Mouse (Mus musculus) neural tube, embryonic 14.5 days (tissue): ENCODE results near the gene Fnip1. TPM values are rescaled to one million over a fixed set of nuclear protein-coding genes. Genes with fewer than 3 reads are reported as not detected.

Experiments used
- ATAC-seq: fragments of 200-750 bp; cut with Nextera tagmentation; 2 replicates; pipeline ENCODE4 v1.8.0; 2017; ENCODE audit warnings: low read depth, mild to moderate bottlenecking, moderate TSS enrichment, moderate library complexity
- H3K27ac ChIP-seq: fragments of 300-500 bp; sonication (generic); 2 replicates; pipeline ENCODE4 v1.5.1; 2014; ENCODE audit warnings: low read depth, mild to moderate bottlenecking, control low read depth, low read length, moderate library complexity, mixed read lengths
- H3K27me3 ChIP-seq: fragments of 300-500 bp; sonication (generic); 2 replicates; pipeline ENCODE4 v1.6.1; 2014; ENCODE audit warnings: low read length; ENCODE audit not compliant: control insufficient read depth, insufficient read depth
- H3K36me3 ChIP-seq: fragments of 300-500 bp; sonication (generic); 2 replicates; pipeline ENCODE4 v1.6.1; 2014; ENCODE audit warnings: low read length, mixed read lengths; ENCODE audit not compliant: control insufficient read depth, insufficient read depth
- H3K4me1 ChIP-seq: fragments of 300-500 bp; sonication (generic); 2 replicates; pipeline ENCODE4 v1.6.1; 2014; ENCODE audit warnings: low read length; ENCODE audit not compliant: control insufficient read depth, insufficient read depth
- H3K4me2 ChIP-seq: fragments of 300-500 bp; sonication (generic); 2 replicates; pipeline ENCODE4 v1.6.1; 2014; ENCODE audit warnings: mild to moderate bottlenecking, low read depth, low read length, control low read depth
- H3K4me3 ChIP-seq: fragments of 300-500 bp; sonication (generic); 2 replicates; pipeline ENCODE4 v1.5.1; 2014; ENCODE audit warnings: low read depth, low read length, control low read depth, mixed read lengths
- H3K9ac ChIP-seq: fragments of 300-500 bp; sonication (generic); replicated peaks from 2 replicates; pipeline ENCODE4 v1.6.1; 2014; ENCODE audit warnings: low read depth, mild to moderate bottlenecking, control low read depth, low read length, mixed read lengths
- H3K9me3 ChIP-seq: fragments of 300-500 bp; sonication (generic); 2 replicates; pipeline ENCODE4 v1.6.1; 2016; ENCODE audit warnings: low read length; ENCODE audit not compliant: control insufficient read depth
- WGBS: fragments of 180-500 bp; shearing (Covaris S2); extraction: QIAGEN DNeasy Blood & Tissue Kit; methylation state at CpG from one replicate; pipeline ENCODE4 v1.1.7; 2014; 5-methylcytosine and 5-hydroxymethylcytosine counted together
- polyA plus RNA-seq: library from polyadenylated mRNA; unstranded; fragments of >200 nt; fragmentation: Nextera tagmentation; extraction: Ambion mirVana; gene quantifications from 2 replicates; pipeline ENCODE4 v1.2.1, GENCODE M21; 2014

The Fnip1 gene
- polyA plus RNA-seq, 1 experiment from 2014 or later = 15.2 TPM

DNA sequence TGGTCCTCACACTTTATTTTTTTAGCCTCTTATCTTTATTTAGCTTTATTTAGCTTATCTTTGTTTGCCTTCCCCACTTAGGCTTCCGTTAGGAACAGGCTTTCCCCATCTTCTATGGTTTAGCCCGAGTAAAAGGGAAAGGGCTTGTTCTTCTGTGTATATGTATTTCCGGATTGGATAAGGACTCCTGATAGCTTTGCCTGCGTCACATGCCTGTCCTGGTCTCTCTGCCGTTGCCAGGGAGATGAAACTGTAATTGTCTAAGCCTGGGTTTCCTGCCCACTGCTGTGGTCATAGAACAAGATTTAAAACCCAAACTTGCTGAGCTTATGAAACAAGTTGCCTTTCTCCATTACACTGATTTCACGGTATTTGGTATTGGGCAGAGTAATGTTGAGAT is 25.0 kb upstream of the Fnip1 start:
- no peaks in the 10 kb centered on the region for H3K36me3 ChIP-seq
- H3K9me3 ChIP-seq = no peaks in the 10 kb centered on the region
- no peak overlapping the region for H3K4me3 ChIP-seq
- no peak overlapping the region for H3K9ac ChIP-seq
- no peak for ATAC-seq
- H3K27me3 ChIP-seq = no peaks in the 10 kb centered on the region
- 37% methylated on average over 6 of the region's 6 CpGs for WGBS
- no peak overlapping the region for H3K4me2 ChIP-seq
- no peak overlapping the region for H3K27ac ChIP-seq
- H3K4me1 ChIP-seq = no peaks in the 10 kb centered on the region

DNA sequence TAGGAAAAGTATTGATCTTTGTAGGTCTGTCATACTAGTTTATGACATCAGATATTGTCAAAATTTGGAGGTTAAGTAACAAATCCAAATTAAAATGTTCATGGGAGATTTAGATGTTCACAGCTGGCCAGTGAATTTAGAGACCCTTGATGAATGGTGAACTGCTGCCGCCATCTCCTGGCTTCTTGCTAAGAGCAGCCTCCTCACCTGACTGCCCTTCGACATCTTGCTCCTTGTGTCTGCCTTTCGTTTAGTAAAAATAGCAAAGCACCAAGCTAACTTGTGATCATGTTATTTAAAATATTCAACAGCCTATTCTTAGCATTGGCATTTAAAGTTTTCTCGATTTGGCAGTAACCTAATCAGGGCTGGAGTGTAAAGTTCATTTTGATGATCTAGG is 15.0 kb upstream of the Fnip1 start:
- Histone ChIP-seq H3K9me3 (no peaks in the 10 kb centered on the region), H3K9ac (no peak overlapping the region), H3K27ac (no peak overlapping the region), H3K4me1 (no peaks in the 10 kb centered on the region), H3K27me3 (no peaks in the 10 kb centered on the region), H3K4me2 (no peak overlapping the region), H3K4me3 (no peak overlapping the region), H3K36me3 (no peaks in the 10 kb centered on the region)
- 87% methylated on average over 4 of the region's 4 CpGs for WGBS
- ATAC-seq = no peak

DNA sequence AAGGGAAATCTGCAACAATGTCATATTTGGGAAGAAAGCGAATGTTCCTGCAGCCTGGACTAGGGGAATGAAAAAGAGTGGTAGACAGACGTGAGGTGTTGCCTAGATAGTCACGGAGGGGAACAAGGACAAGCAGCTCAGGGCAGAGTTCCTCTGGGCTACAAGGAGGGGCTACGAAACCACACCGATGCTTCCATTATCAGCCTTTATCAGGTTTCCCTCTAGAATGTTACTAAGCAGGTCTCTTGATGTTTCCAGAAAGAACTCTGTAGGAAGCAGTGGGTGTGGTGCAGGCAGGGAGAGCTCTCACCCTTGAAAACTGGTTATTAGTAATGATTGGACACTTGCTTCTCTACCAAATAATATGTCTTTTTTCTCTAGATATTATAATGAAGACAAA is 11.7 kb upstream of the Fnip1 start:
- Histone ChIP-seq H3K4me2 (no peak overlapping the region), H3K4me3 (no peak overlapping the region), H3K27me3 (no peaks in the 10 kb centered on the region), H3K9ac (no peak overlapping the region), H3K9me3 (no peaks in the 10 kb centered on the region), H3K27ac (no peak overlapping the region), H3K36me3 (no peaks in the 10 kb centered on the region), H3K4me1 (0 out of 2 replicates have a peak, but pooled peaks cover 3% of the 10 kb centered on the region)
- ATAC-seq = no peak
- WGBS = 87% methylated on average over 5 of the region's 5 CpGs

DNA sequence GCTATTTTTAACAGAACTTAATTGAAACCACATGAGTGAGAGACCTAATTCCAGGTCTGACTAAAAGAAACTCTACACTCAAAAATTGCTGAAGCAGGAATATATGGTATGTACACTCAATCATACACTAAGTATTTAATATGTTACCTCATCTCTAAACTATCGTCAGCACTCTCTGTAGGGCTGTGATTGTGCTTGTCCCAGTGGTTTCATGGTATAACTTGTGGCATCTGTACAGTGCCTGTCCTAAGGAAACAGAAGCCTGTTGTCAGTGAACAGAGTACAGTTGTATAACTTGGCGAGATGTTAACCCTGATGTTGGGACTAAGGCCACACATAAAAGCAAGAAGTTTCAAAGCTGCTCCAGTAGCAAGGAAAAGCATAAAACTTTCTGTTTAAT is 10.9 kb upstream of the Fnip1 start:
- 65% methylated on average over 2 of the region's 2 CpGs for WGBS
- no peaks in the 10 kb centered on the region for H3K36me3 ChIP-seq
- H3K4me3 ChIP-seq = no peak overlapping the region
- no peak overlapping the region for H3K27ac ChIP-seq
- no peaks in the 10 kb centered on the region for H3K9me3 ChIP-seq
- H3K9ac ChIP-seq = no peak overlapping the region
- 0 out of 2 replicates have a peak, but pooled peaks cover 3% of the 10 kb centered on the region for H3K4me1 ChIP-seq
- H3K27me3 ChIP-seq = no peaks in the 10 kb centered on the region
- no peak overlapping the region for H3K4me2 ChIP-seq
- no peak for ATAC-seq

GRCm38 (mm10) chr11:54427695-54428352 is 10.2 kb upstream of the Fnip1 start:
- H3K27me3 ChIP-seq = no peaks in the 10 kb centered on the region
- no peaks in the 10 kb centered on the region for H3K36me3 ChIP-seq
- no peak overlapping the region for H3K4me3 ChIP-seq
- ATAC-seq = no peak
- H3K4me1 ChIP-seq = 0 out of 2 replicates have a peak, but pooled peaks cover 3% of the 10 kb centered on the region
- no peaks in the 10 kb centered on the region for H3K9me3 ChIP-seq
- H3K27ac ChIP-seq = no peak overlapping the region
- H3K4me2 ChIP-seq = no peak overlapping the region
- 88% methylated on average over 12 of the region's 12 CpGs for WGBS
- H3K9ac ChIP-seq = no peak overlapping the region

DNA sequence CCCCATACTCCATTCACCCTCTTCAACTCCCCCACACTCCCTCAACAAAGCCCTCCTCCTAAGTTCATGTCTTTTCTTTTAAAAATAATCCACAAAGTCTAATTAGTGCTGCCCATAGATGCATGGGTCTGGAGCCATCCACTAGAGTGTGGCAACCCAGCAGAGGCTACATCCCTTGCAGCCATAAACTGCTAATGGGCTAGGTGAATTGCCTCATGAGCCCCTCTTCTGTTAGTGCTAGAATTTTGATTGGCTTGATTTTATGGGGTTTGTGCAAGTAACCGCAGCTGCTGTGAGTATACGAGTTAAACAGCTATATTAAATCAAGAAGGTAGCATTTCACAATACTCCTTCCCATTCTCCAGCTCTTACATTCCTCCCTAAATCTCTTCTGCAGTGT is 8.8 kb upstream of the Fnip1 start:
- no peak overlapping the region for H3K27ac ChIP-seq
- no peak overlapping the region for H3K4me3 ChIP-seq
- H3K4me2 ChIP-seq = no peak overlapping the region
- H3K9ac ChIP-seq = no peak overlapping the region
- no peak for ATAC-seq
- H3K4me1 ChIP-seq = 0 out of 2 replicates have a peak, but pooled peaks cover 3% of the 10 kb centered on the region
- no peaks in the 10 kb centered on the region for H3K36me3 ChIP-seq
- no peaks in the 10 kb centered on the region for H3K9me3 ChIP-seq
- H3K27me3 ChIP-seq = no peaks in the 10 kb centered on the region
- 22% methylated on average over 2 of the region's 2 CpGs for WGBS

DNA sequence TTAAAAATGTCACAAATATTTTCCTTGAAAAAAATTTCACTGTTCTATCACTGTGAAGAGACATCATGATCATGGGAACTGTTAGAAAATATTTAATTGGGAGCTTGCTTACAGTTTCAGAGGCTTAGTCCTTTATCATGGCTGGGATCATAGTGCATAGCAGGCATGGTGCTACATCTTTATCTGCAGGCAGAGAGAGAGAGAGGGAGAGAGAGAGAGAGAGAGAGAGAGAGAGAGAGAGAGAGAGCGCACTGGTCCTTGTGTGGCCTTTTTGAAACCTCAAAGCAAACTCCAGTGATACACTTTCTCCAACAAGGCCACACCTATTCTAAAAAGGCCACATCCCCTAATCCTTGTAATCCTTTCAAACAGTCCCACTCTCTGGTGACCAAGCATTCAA is 2.2 kb upstream of the Fnip1 start:
- Histone ChIP-seq H3K9ac (no peak overlapping the region), H3K4me3 (no peak overlapping the region), H3K27me3 (no peaks in the 10 kb centered on the region), H3K4me2 (no peak overlapping the region), H3K36me3 (no peaks in the 10 kb centered on the region), H3K27ac (no peak overlapping the region), H3K9me3 (no peaks in the 10 kb centered on the region), H3K4me1 (peaks cover 15% of the 10 kb centered on the region)
- ATAC-seq = no peak
- WGBS = 100% methylated on average over 1 of the region's 1 CpGs

GRCm38 (mm10) chr11:54437310-54437822 is 633 bp upstream of the Fnip1 start:
- Histone ChIP-seq H3K9me3 (no peaks in the 10 kb centered on the region), H3K4me1 (peaks cover 15% of the 10 kb centered on the region), H3K27me3 (no peaks in the 10 kb centered on the region), H3K9ac (peak overlapping the region; percentile 72), H3K4me2 (peak overlapping the region; percentile 34; the same call in 1 of the 2 replicates), H3K4me3 (peak overlapping the region; percentile 74), H3K27ac (0 out of 2 replicates have a peak overlapping the region, but pooled peaks have one; percentile 46), H3K36me3 (no peaks in the 10 kb centered on the region)
- no peak for ATAC-seq
- 67% methylated on average over 8 of the region's 8 CpGs for WGBS

- H3K9me3 ChIP-seq = no peaks in the 10 kb centered on the region
- peak overlapping the region; percentile 76 for H3K4me2 ChIP-seq
- under 1% methylated on average over 37 of the region's 47 CpGs for WGBS
- no peaks in the 10 kb centered on the region for H3K27me3 ChIP-seq
- peak overlapping the region; percentile 70 for H3K27ac ChIP-seq
- no peak; the same call in 1 of the 2 replicates for ATAC-seq
- no peaks in the 10 kb centered on the region for H3K36me3 ChIP-seq
- H3K9ac ChIP-seq = peak overlapping the region; percentile 72
- H3K4me1 ChIP-seq = peaks cover 15% of the 10 kb centered on the region
- peak overlapping the region; percentile 74 for H3K4me3 ChIP-seq
Observed at GRCm38 (mm10) chr11:54438366-54438781, 375 bp downstream of the Fnip1 start.
